Mouse (Mus musculus) kidney, adult 2 months (tissue): Measurements from ENCODE around the gene Spats2l.

Source experiments
- CTCF ChIP-seq: fragments of 200-500 bp; conservative IDR thresholded peaks from 2 replicates; pipeline ENCODE4 v1.5.1; 2011; ENCODE audit warnings: low read depth, mild to moderate bottlenecking, control low read depth, low read length, moderate library complexity, mixed read lengths; ENCODE audit not compliant: insufficient read depth, insufficient read length
- POLR2A ChIP-seq: fragments of 200-500 bp; IDR thresholded peaks from one replicate; pipeline ENCODE4 v1.6.1; 2011; ENCODE audit warnings: low read depth, low read length, control low read depth

- TF ChIP-seq POLR2A (no peak), CTCF (no peak)
These were observed 175.8 kb downstream of the Spats2l start for GRCm38 (mm10) chr1:57949716-57950115.
